Mouse (Mus musculus): ENCODE results near the gene Ncf1.

Gene Ncf1

GRCm38 (mm10) chr5:134206721-134207120 is 22.7 kb downstream of the Ncf1 start:
- DNase-seq (ENCODE audit: low spot score) = no peak

GRCm38 (mm10) chr5:134193664-134194063 is 35.8 kb downstream of the Ncf1 start:
- DNase-seq (ENCODE audit: low spot score) = no peak

GRCm38 (mm10) chr5:134188571-134188970 is 40.9 kb downstream of the Ncf1 start:
- DNase-seq (ENCODE audit: low spot score) = no peak

GRCm38 (mm10) chr5:134186961-134187731 is 42.3 kb downstream of the Ncf1 start:
- peak; percentile 76 for DNase-seq (ENCODE audit: low spot score)

- no peak for DNase-seq (ENCODE audit: low spot score)
These were observed 43.4 kb downstream of the Ncf1 start for GRCm38 (mm10) chr5:134186059-134186458.

- DNase-seq (ENCODE audit: low spot score) = peak; percentile 98
These were observed 45.3 kb downstream of the Ncf1 start, which contains the start of gene Gtf2ird2 for GRCm38 (mm10) chr5:134183880-134184808. Gtf2ird2 (plus strand) TSS chr5:134184019.

- peak; percentile 36 for DNase-seq (ENCODE audit: low spot score)
These were observed 46.3 kb downstream of the Ncf1 start for GRCm38 (mm10) chr5:134183162-134183561.

- no peak for DNase-seq (ENCODE audit: low spot score)
These were observed 46.7 kb downstream of the Ncf1 start for GRCm38 (mm10) chr5:134182735-134183134.

GRCm38 (mm10) chr5:134182172-134182571 is 47.3 kb downstream of the Ncf1 start:
- DNase-seq (ENCODE audit: low spot score) = no peak

- DNase-seq (ENCODE audit: low spot score) = peak; percentile 83
These were observed 49.6 kb downstream of the Ncf1 start for GRCm38 (mm10) chr5:134179871-134180270.

- DNase-seq (ENCODE audit: low spot score) = no peak
These were observed 50.9 kb downstream of the Ncf1 start for GRCm38 (mm10) chr5:134178536-134178935.

- DNase-seq (ENCODE audit: low spot score) = peak; percentile 84
These were observed 53.1 kb downstream of the Ncf1 start, which contains the start of gene Rcc1l for GRCm38 (mm10) chr5:134176169-134176881. Rcc1l (minus strand) TSS chr5:134176774.

- peak; percentile 29 for DNase-seq (ENCODE audit: low spot score)
These were observed 53.7 kb downstream of the Ncf1 start for GRCm38 (mm10) chr5:134175696-134176095.

- peak; percentile 60 for DNase-seq (ENCODE audit: low spot score)
These were observed 56.2 kb downstream of the Ncf1 start for GRCm38 (mm10) chr5:134173206-134173605.

- no peak for DNase-seq (ENCODE audit: low spot score)
These were observed 59.3 kb downstream of the Ncf1 start for GRCm38 (mm10) chr5:134170167-134170566.
